Mouse (Mus musculus) ES-Bruce4 (cell line): ENCODE data around the gene Flnc.

Source experiments
- CTCF ChIP-seq: IDR thresholded peaks from one replicate; pipeline ENCODE4 v1.8.1; 2011; ENCODE audit warnings: low read depth, low read length
- POLR2A ChIP-seq: IDR thresholded peaks from one replicate; pipeline ENCODE4 v1.8.1; 2011; ENCODE audit warnings: low read length; ENCODE audit not compliant: insufficient read depth

DNA sequence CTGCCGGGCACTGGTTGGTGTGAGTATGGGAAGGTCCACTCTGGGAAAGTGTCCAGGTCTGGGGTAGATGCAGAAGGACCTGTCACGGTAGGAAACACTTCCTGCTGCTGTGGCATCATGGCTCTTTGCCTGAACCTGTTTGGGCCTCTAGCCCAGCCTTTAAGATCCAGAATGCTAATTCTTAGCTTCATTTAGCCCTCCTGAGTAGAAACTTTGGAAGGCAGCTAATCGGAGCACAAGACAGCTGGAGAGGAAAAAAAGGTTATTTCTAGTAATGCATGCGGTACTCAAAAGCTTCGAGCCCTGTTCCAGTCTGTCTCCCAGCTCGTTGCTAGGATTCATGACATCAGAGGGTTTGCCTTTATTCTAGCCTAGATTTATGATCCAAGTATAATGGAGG is 26.6 kb upstream of the Flnc start:
- TF ChIP-seq POLR2A: no peak
- TF ChIP-seq CTCF: no peak
